ENCODE assay signal across 8 mouse cellular contexts in the genomic region with DNA sequence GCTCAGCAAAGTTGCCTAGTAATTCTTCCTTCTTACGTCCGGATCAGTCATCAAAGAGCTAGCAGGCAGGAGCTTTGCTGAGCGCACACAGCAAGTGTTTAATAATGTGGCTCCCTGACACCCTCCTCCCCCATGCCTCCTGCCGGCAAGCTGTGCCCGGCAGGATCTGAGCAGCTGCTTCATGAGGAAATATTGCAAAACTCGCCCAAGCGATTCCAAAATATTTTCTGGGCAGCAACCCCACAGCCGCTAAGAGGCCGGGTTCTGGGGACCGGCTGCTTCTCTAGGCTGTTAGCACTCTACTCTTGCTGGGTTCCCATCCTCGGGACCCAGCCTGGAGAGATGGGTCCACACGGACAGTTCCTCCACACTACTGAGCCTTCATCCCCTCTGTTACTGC.
DNase-seq lines count a peak whose midpoint lies in the region; ATAC-seq and TF ChIP-seq lines count a peak whose summit lies in the region.

No protein-coding gene starts in this region.

- peaks cover 33% of the 10 kb centered on the region for H3K4me1 ChIP-seq in hindbrain, embryonic 12.5 days
- H3K4me1 ChIP-seq in hindbrain, embryonic 11.5 days (replicated peaks; ENCODE audit: control insufficient read depth, insufficient read depth, low read length) = no peaks in the 10 kb centered on the region
- peaks cover 27% of the 10 kb centered on the region for H3K4me1 ChIP-seq in hindbrain, embryonic 15.5 days (replicated peaks)
- peaks cover 5% of the 10 kb centered on the region; the same call in 1 of the 2 replicates for H3K4me1 ChIP-seq in lung, embryonic 14.5 days (ENCODE audit: insufficient read depth)

- H3K36me3 ChIP-seq in hindbrain, embryonic 12.5 days = no peaks in the 10 kb centered on the region
- no peaks in the 10 kb centered on the region for H3K36me3 ChIP-seq in hindbrain, embryonic 11.5 days (ENCODE audit: control insufficient read depth, insufficient read depth, low read length)
- H3K36me3 ChIP-seq in hindbrain, embryonic 15.5 days = no peaks in the 10 kb centered on the region
- H3K36me3 ChIP-seq in lung, embryonic 14.5 days (ENCODE audit: insufficient read depth) = no peaks in the 10 kb centered on the region

- no peak for DNase-seq in hindbrain, embryonic 11.5 days (ENCODE audit: low spot score)
- DNase-seq in frontal cortex, adult 2 months (ENCODE audit: extremely low spot score in 1 of 2, low spot score in 1 of 2) = peak; percentile 69 to 82
- DNase-seq in lung, embryonic 14.5 days = peak; percentile 76
- DNase-seq in thymus, postnatal 25 days = no peak
- DNase-seq in thymus, postnatal 14 days = no peak
- DNase-seq in embryo, embryonic 10.5 days (ENCODE audit: low spot score) = no peak

- TF ChIP-seq CTCF in lung, embryonic 14.5 days (IDR thresholded peaks at IDR 0.05; ENCODE audit: low read depth) = no peak

- H3K9ac ChIP-seq in hindbrain, embryonic 12.5 days = no peak overlapping the region
- H3K9ac ChIP-seq in hindbrain, embryonic 11.5 days (ENCODE audit: low read depth, low read length) = no peak overlapping the region
- H3K9ac ChIP-seq in hindbrain, embryonic 15.5 days = no peak overlapping the region
- no peak overlapping the region for H3K9ac ChIP-seq in lung, embryonic 14.5 days

- no peak overlapping the region for H3K4me3 ChIP-seq in hindbrain, embryonic 12.5 days
- no peak overlapping the region for H3K4me3 ChIP-seq in hindbrain, embryonic 11.5 days (ENCODE audit: low read depth, low read length)
- no peak overlapping the region for H3K4me3 ChIP-seq in hindbrain, embryonic 15.5 days
- no peak overlapping the region for H3K4me3 ChIP-seq in lung, embryonic 14.5 days (ENCODE audit: low read depth, low read length)

- 69% methylated on average over 12 of the region's 12 CpGs for WGBS in hindbrain, embryonic 12.5 days
- WGBS in hindbrain, embryonic 11.5 days = 59% methylated on average over 12 of the region's 12 CpGs
- 47% methylated on average over 12 of the region's 12 CpGs for WGBS in hindbrain, embryonic 15.5 days
- 32% methylated on average over 12 of the region's 12 CpGs for WGBS in lung, embryonic 14.5 days

- no peaks in the 10 kb centered on the region for H3K9me3 ChIP-seq in hindbrain, embryonic 12.5 days (replicated peaks)
- no peaks in the 10 kb centered on the region for H3K9me3 ChIP-seq in hindbrain, embryonic 11.5 days (ENCODE audit: control insufficient read depth, low read length)
- no peaks in the 10 kb centered on the region for H3K9me3 ChIP-seq in hindbrain, embryonic 15.5 days
- no peaks in the 10 kb centered on the region for H3K9me3 ChIP-seq in lung, embryonic 14.5 days (ENCODE audit: low read depth, low read length)

- H3K27ac ChIP-seq in hindbrain, embryonic 12.5 days = 0 out of 2 replicates have a peak overlapping the region, but pooled peaks have one; percentile 17
- no peak overlapping the region for H3K27ac ChIP-seq in hindbrain, embryonic 11.5 days (ENCODE audit: low read depth, low read length)
- H3K27ac ChIP-seq in hindbrain, embryonic 15.5 days (replicated peaks) = peak overlapping the region; percentile 46; the same call in 1 of the 2 replicates
- no peak overlapping the region for H3K27ac ChIP-seq in lung, embryonic 14.5 days (ENCODE audit: low read depth)

- H3K27me3 ChIP-seq in hindbrain, embryonic 12.5 days = no peaks in the 10 kb centered on the region
- H3K27me3 ChIP-seq in hindbrain, embryonic 11.5 days (ENCODE audit: control insufficient read depth, insufficient read depth, low read length) = no peaks in the 10 kb centered on the region
- H3K27me3 ChIP-seq in hindbrain, embryonic 15.5 days = no peaks in the 10 kb centered on the region
- H3K27me3 ChIP-seq in lung, embryonic 14.5 days (ENCODE audit: insufficient read depth, low read length) = no peaks in the 10 kb centered on the region

- no peak overlapping the region for H3K4me2 ChIP-seq in hindbrain, embryonic 12.5 days (replicated peaks)
- H3K4me2 ChIP-seq in hindbrain, embryonic 11.5 days (replicated peaks; ENCODE audit: low read depth, low read length) = no peak overlapping the region
- H3K4me2 ChIP-seq in hindbrain, embryonic 15.5 days = no peak overlapping the region
- no peak overlapping the region for H3K4me2 ChIP-seq in lung, embryonic 14.5 days

- ATAC-seq in hindbrain, embryonic 12.5 days (ENCODE audit: low FRiP score) = no peak
- ATAC-seq in hindbrain, embryonic 11.5 days (ENCODE audit: low FRiP score) = no peak
- ATAC-seq in hindbrain, embryonic 15.5 days (ENCODE audit: low FRiP score, low read depth) = no peak
- peak; percentile 53; the same call in 1 of the 2 replicates for ATAC-seq in lung, embryonic 14.5 days (ENCODE audit: insufficient read depth)

Comparison
In these comparisons a context has a peak if more than half of its experiments do, and no peak if none do; other contexts are left out.
1. H3K27ac ChIP-seq: peak in hindbrain, embryonic 12.5 days (single experiment) and hindbrain, embryonic 15.5 days (single experiment); none in hindbrain, embryonic 11.5 days (single experiment) and lung, embryonic 14.5 days (single experiment).
2. DNase-seq: peak in frontal cortex, adult 2 months (2 of 2) and lung, embryonic 14.5 days (single experiment); none in hindbrain, embryonic 11.5 days (single experiment), thymus, postnatal 25 days (single experiment), thymus, postnatal 14 days (single experiment) and embryo, embryonic 10.5 days (single experiment).